Mouse (Mus musculus): ENCODE results near the gene Grk3. TPM values are rescaled to one million over a fixed set of nuclear protein-coding genes. Genes with fewer than 3 reads are reported as not detected.

Gene Grk3
- total RNA-seq, 1 experiment = 4.2 TPM

DNA sequence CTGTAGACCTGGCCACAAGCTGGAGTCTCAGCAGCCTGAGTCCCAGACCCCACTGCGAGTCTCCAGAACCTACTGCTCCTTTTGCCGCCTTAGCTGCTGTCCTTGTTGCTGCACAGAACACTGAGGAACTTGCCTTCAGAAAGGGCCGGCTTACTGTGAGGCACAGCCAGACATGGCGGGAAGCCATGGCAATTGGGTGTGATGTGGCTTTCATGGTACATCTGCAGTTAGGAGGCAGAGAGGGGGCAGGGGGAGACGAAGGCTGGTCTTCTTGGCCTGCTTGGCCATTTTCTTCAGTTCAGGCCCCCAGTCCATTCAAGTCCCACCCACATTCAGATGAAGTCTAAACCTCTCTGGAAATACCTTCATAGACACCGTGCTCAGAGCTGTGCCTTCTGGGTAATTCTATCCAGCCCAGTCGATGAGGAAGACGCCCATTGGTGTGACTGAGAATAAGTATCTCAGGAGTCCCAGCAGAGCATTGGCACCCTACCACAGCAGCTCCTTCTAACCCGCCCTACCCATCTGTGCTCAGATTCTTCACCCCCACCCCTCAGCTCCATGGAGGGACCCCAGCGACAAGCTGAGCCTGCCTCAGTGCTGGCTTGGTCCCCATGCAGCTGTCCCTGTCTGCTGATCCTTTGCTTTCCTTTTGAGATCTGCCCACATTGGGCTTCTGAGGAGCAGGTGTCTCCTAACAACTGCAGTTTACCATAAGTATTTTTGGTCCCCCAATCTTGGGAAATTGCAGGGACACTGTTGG is 30.1 kb upstream of the Grk3 start:
- Histone ChIP-seq H3K4me1 (ENCODE audit: control insufficient read depth in 2 of 2, insufficient read depth in 2 of 2, low read length in 2 of 2, poor library complexity in 1 of 2) (peaks cover 0 to 3% of the 10 kb centered on the region in 2 experiments; a peak in 1 of 4 replicates), H3K9me3 (ENCODE audit: control insufficient read depth, insufficient read depth, low read depth, low read length) (no peaks in the 10 kb centered on the region), H3K27ac (ENCODE audit: insufficient read depth, low read depth, low read length, poor library complexity, severe bottlenecking) (no peak overlapping the region), H3K36me3 (ENCODE audit: control insufficient read depth, insufficient read depth, low read length, poor library complexity, severe bottlenecking) (no peaks in the 10 kb centered on the region), H3K9ac (ENCODE audit: insufficient read depth, low read depth, low read length, poor library complexity, severe bottlenecking) (no peak overlapping the region), H3K4me3 (ENCODE audit: insufficient read depth in 1 of 2, low read depth in 1 of 2, low read length in 2 of 2, poor library complexity in 1 of 2, severe bottlenecking in 1 of 2) (no peak overlapping the region)
- DNase-seq (ENCODE audit: low read depth, low spot score) = no peak
- in situ Hi-C loops (cut with MboI; ENCODE audit: low sequenced_read_pairs in 2 of 2, unreplicated experiment in 2 of 2) = no loop called here
- no peak for TF ChIP-seq MAFK (IDR thresholded peaks at IDR 0.05; ENCODE audit: insufficient read depth, low read depth, low read length)
- no peak for TF ChIP-seq ZNF384 (IDR thresholded peaks at IDR 0.05; ENCODE audit: low read depth, low read length)
- TF ChIP-seq ZC3H11A (IDR thresholded peaks at IDR 0.05; ENCODE audit: borderline replicate concordance, low read depth, low read length) = no peak
- TF ChIP-seq CHD2 (IDR thresholded peaks at IDR 0.05; ENCODE audit: low read depth, low read length) = no peak
- TF ChIP-seq HCFC1 (IDR thresholded peaks at IDR 0.05; ENCODE audit: borderline replicate concordance, insufficient read depth, low read length) = no peak

DNA sequence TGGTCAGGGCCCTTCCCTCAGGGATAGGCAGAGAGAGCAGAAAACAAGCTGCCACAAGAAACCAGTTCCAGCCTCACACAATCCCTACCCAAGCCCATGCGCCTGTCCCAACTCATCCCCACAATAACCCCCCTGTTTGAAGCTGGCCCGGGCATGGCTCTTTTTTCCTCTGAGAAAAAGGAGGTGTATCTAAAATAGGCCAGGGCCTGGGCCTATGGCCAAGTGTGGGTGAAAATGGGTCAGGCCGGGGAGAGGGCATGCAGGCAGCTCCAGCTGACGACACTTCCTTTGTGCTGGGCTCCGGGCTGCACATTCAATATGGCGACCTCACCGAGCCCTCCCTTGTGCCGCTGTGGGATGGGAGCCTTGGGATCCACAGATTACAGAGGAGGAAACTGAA is 27.9 kb upstream of the Grk3 start:
- no peak overlapping the region for H3K4me3 ChIP-seq (ENCODE audit: insufficient read depth in 1 of 2, low read depth in 1 of 2, low read length in 2 of 2, poor library complexity in 1 of 2, severe bottlenecking in 1 of 2)
- no peaks in the 10 kb centered on the region for H3K9me3 ChIP-seq (ENCODE audit: control insufficient read depth, insufficient read depth, low read depth, low read length)
- in situ Hi-C loops (cut with MboI; ENCODE audit: low sequenced_read_pairs in 2 of 2, unreplicated experiment in 2 of 2) = no loop called here
- peaks cover 0 to 3% of the 10 kb centered on the region in 2 experiments; a peak in 1 of 4 replicates for H3K4me1 ChIP-seq (ENCODE audit: control insufficient read depth in 2 of 2, insufficient read depth in 2 of 2, low read length in 2 of 2, poor library complexity in 1 of 2)
- H3K27ac ChIP-seq (ENCODE audit: insufficient read depth, low read depth, low read length, poor library complexity, severe bottlenecking) = no peak overlapping the region
- no peaks in the 10 kb centered on the region for H3K36me3 ChIP-seq (ENCODE audit: control insufficient read depth, insufficient read depth, low read length, poor library complexity, severe bottlenecking)
- no peak overlapping the region for H3K9ac ChIP-seq (ENCODE audit: insufficient read depth, low read depth, low read length, poor library complexity, severe bottlenecking)
- TF ChIP-seq CHD2 (IDR thresholded peaks at IDR 0.05; ENCODE audit: low read depth, low read length) (no peak), MAFK (IDR thresholded peaks at IDR 0.05; ENCODE audit: insufficient read depth, low read depth, low read length) (no peak), HCFC1 (IDR thresholded peaks at IDR 0.05; ENCODE audit: borderline replicate concordance, insufficient read depth, low read length) (no peak), ZC3H11A (IDR thresholded peaks at IDR 0.05; ENCODE audit: borderline replicate concordance, low read depth, low read length) (no peak), ZNF384 (IDR thresholded peaks at IDR 0.05; ENCODE audit: low read depth, low read length) (no peak)
- DNase-seq (ENCODE audit: low read depth, low spot score) = no peak

DNA sequence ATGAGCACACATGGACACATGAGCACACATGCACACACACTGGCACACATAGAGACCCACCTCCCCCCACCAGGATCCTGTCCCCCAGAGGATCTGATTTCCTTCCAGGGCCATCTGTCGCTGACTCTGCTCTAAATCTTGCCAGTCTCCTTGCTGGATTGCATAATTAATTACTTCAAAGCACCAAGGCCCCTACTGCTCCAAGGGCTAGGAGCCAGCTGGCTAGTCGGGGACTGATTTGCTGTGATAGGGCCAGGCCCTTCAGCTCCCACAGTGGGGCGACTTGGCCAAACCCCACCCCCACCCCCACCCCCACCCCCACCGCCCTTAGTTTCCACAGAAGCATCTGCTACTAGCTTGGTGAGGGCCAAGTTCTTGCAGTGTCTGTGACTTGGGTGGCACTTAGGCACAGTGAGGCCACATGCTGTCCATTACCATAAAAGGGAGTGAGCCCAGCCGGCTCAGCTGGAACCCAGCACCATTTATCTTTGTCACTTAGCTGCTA is 26.0 kb upstream of the Grk3 start:
- H3K27ac ChIP-seq (ENCODE audit: insufficient read depth, low read depth, low read length, poor library complexity, severe bottlenecking) = no peak overlapping the region
- TF ChIP-seq HCFC1 (IDR thresholded peaks at IDR 0.05; ENCODE audit: borderline replicate concordance, insufficient read depth, low read length) (no peak), CHD2 (IDR thresholded peaks at IDR 0.05; ENCODE audit: low read depth, low read length) (no peak), ZNF384 (IDR thresholded peaks at IDR 0.05; ENCODE audit: low read depth, low read length) (no peak), ZC3H11A (IDR thresholded peaks at IDR 0.05; ENCODE audit: borderline replicate concordance, low read depth, low read length) (no peak), MAFK (IDR thresholded peaks at IDR 0.05; ENCODE audit: insufficient read depth, low read depth, low read length) (no peak)
- no peak overlapping the region for H3K9ac ChIP-seq (ENCODE audit: insufficient read depth, low read depth, low read length, poor library complexity, severe bottlenecking)
- no peak overlapping the region for H3K4me3 ChIP-seq (ENCODE audit: insufficient read depth in 1 of 2, low read depth in 1 of 2, low read length in 2 of 2, poor library complexity in 1 of 2, severe bottlenecking in 1 of 2)
- H3K4me1 ChIP-seq (ENCODE audit: control insufficient read depth in 2 of 2, insufficient read depth in 2 of 2, low read length in 2 of 2, poor library complexity in 1 of 2) = peaks cover 0 to 7% of the 10 kb centered on the region in 2 experiments; a peak in 2 of 4 replicates
- no peaks in the 10 kb centered on the region for H3K9me3 ChIP-seq (ENCODE audit: control insufficient read depth, insufficient read depth, low read depth, low read length)
- in situ Hi-C loops (cut with MboI; ENCODE audit: low sequenced_read_pairs in 2 of 2, unreplicated experiment in 2 of 2) = no loop called here
- H3K36me3 ChIP-seq (ENCODE audit: control insufficient read depth, insufficient read depth, low read length, poor library complexity, severe bottlenecking) = no peaks in the 10 kb centered on the region
- DNase-seq (ENCODE audit: low read depth, low spot score) = no peak

DNA sequence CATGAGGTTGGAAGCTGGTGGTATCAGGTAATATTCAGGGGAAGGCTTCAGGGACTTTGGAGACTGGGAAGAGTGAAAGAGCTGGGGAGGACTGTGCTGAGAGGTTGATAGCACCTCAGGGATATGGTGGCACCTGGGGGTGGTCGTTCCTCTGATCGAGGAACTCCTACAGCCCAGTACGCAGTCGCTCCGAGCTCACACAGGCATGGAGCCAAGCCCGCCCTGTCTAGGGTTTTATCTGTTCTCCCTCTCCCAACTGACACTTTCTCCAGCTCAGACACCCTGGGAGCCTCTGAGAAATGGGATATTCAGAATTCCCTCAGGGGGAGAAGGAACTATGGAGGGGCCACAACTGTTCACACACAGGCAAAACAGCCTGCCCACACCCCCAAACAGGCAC is 25.2 kb upstream of the Grk3 start:
- Histone ChIP-seq H3K4me1 (ENCODE audit: control insufficient read depth in 2 of 2, insufficient read depth in 2 of 2, low read length in 2 of 2, poor library complexity in 1 of 2) (peaks cover 0 to 14% of the 10 kb centered on the region in 2 experiments; a peak in 2 of 4 replicates), H3K9me3 (ENCODE audit: control insufficient read depth, insufficient read depth, low read depth, low read length) (no peaks in the 10 kb centered on the region), H3K4me3 (ENCODE audit: insufficient read depth in 1 of 2, low read depth in 1 of 2, low read length in 2 of 2, poor library complexity in 1 of 2, severe bottlenecking in 1 of 2) (no peak overlapping the region), H3K9ac (ENCODE audit: insufficient read depth, low read depth, low read length, poor library complexity, severe bottlenecking) (no peak overlapping the region), H3K36me3 (ENCODE audit: control insufficient read depth, insufficient read depth, low read length, poor library complexity, severe bottlenecking) (no peaks in the 10 kb centered on the region), H3K27ac (ENCODE audit: insufficient read depth, low read depth, low read length, poor library complexity, severe bottlenecking) (no peak overlapping the region)
- in situ Hi-C loops (cut with MboI; ENCODE audit: low sequenced_read_pairs in 2 of 2, unreplicated experiment in 2 of 2) = no loop called here
- TF ChIP-seq ZNF384 (IDR thresholded peaks at IDR 0.05; ENCODE audit: low read depth, low read length) (no peak), ZC3H11A (IDR thresholded peaks at IDR 0.05; ENCODE audit: borderline replicate concordance, low read depth, low read length) (no peak), HCFC1 (IDR thresholded peaks at IDR 0.05; ENCODE audit: borderline replicate concordance, insufficient read depth, low read length) (no peak), CHD2 (IDR thresholded peaks at IDR 0.05; ENCODE audit: low read depth, low read length) (no peak), MAFK (IDR thresholded peaks at IDR 0.05; ENCODE audit: insufficient read depth, low read depth, low read length) (no peak)
- no peak for DNase-seq (ENCODE audit: low read depth, low spot score)
